Mouse (Mus musculus) kidney, embryonic 16.5 days (tissue): ENCODE results near the gene Ung. TPM values are rescaled to one million over a fixed set of nuclear protein-coding genes. Genes with fewer than 3 reads are reported as not detected.

ENCODE experiments used
- ATAC-seq: fragments of 200-750 bp; cut with Nextera tagmentation; 2 replicates; pipeline ENCODE4 v1.8.0; 2017; ENCODE audit warnings: moderate TSS enrichment; ENCODE audit not compliant: low FRiP score, low TSS enrichment
- H3K27ac ChIP-seq: fragments of 300-500 bp; sonication (generic); 2 replicates; pipeline ENCODE4 v1.5.1; 2014; ENCODE audit warnings: low read length
- H3K27me3 ChIP-seq: fragments of 300-500 bp; sonication (generic); 2 replicates; pipeline ENCODE4 v1.6.1; 2014; ENCODE audit warnings: low read length, control low read depth, mixed read lengths; ENCODE audit not compliant: insufficient read depth
- H3K36me3 ChIP-seq: fragments of 300-500 bp; sonication (generic); 2 replicates; pipeline ENCODE4 v1.6.1; 2014; ENCODE audit warnings: low read length, control low read depth, mixed read lengths; ENCODE audit not compliant: insufficient read depth
- H3K4me1 ChIP-seq: fragments of 300-500 bp; sonication (generic); 2 replicates; pipeline ENCODE4 v1.6.1; 2014; ENCODE audit warnings: low read length, control low read depth, mixed read lengths; ENCODE audit not compliant: insufficient read depth
- H3K4me2 ChIP-seq: fragments of 300-500 bp; sonication (generic); replicated peaks from 2 replicates; pipeline ENCODE4 v1.6.1; 2014; ENCODE audit warnings: low read depth, low read length
- H3K4me3 ChIP-seq: fragments of 300-500 bp; sonication (generic); 2 replicates; pipeline ENCODE4 v1.5.1; 2014; ENCODE audit warnings: mild to moderate bottlenecking, low read length
- H3K9ac ChIP-seq: fragments of 300-500 bp; sonication (generic); replicated peaks from 2 replicates; pipeline ENCODE4 v1.6.1; 2014; ENCODE audit warnings: low read length
- H3K9me3 ChIP-seq: fragments of 300-500 bp; sonication (generic); 2 replicates; pipeline ENCODE4 v1.6.1; 2016; ENCODE audit warnings: low read length, control low read depth
- WGBS: fragments of 180-500 bp; shearing (Covaris S2); extraction: QIAGEN DNeasy Blood & Tissue Kit; methylation state at CpG from one replicate; pipeline ENCODE4 v1.1.7; 2014; 5-methylcytosine and 5-hydroxymethylcytosine counted together
- polyA plus RNA-seq: library from polyadenylated mRNA; unstranded; fragments of >200 nt; fragmentation: Nextera tagmentation; extraction: Ambion mirVana; gene quantifications from 2 replicates; pipeline ENCODE4 v1.2.1, GENCODE M21; 2015

Ung gene
- polyA plus RNA-seq, 1 experiment from 2014 or later = 56.2 TPM

GRCm38 (mm10) chr5:114130698-114131520, 723 bp downstream of the Ung start:
- peak overlapping the region; percentile 98 for H3K4me2 ChIP-seq
- peak; percentile 98 for ATAC-seq
- H3K36me3 ChIP-seq = no peaks in the 10 kb centered on the region
- peak overlapping the region; percentile 89 for H3K4me3 ChIP-seq
- no peaks in the 10 kb centered on the region for H3K27me3 ChIP-seq
- H3K9me3 ChIP-seq = no peaks in the 10 kb centered on the region
- H3K4me1 ChIP-seq = peaks cover 26% of the 10 kb centered on the region
- WGBS = under 1% methylated on average over 87 of the region's 87 CpGs
- peak overlapping the region; percentile 73 for H3K9ac ChIP-seq
- H3K27ac ChIP-seq = peak overlapping the region; percentile 79; the same call in 1 of the 2 replicates

- no peaks in the 10 kb centered on the region for H3K27me3 ChIP-seq
- peak overlapping the region; percentile 98 for H3K4me2 ChIP-seq
- peaks cover 26% of the 10 kb centered on the region for H3K4me1 ChIP-seq
- peak overlapping the region; percentile 70 for H3K9ac ChIP-seq
- H3K9me3 ChIP-seq = no peaks in the 10 kb centered on the region
- peak overlapping the region; percentile 79; the same call in 1 of the 2 replicates for H3K27ac ChIP-seq
- WGBS = under 1% methylated on average over 15 of the region's 15 CpGs
- H3K36me3 ChIP-seq = no peaks in the 10 kb centered on the region
- ATAC-seq = no peak
- peak overlapping the region; percentile 89 for H3K4me3 ChIP-seq
These were observed 1.3 kb downstream of the Ung start for GRCm38 (mm10) chr5:114131521-114131840.

- no peaks in the 10 kb centered on the region for H3K27me3 ChIP-seq
- H3K4me1 ChIP-seq = peaks cover 28% of the 10 kb centered on the region
- no peak for ATAC-seq
- H3K36me3 ChIP-seq = peaks cover 6% of the 10 kb centered on the region; the same call in 1 of the 2 replicates
- H3K4me2 ChIP-seq = peak overlapping the region; percentile 98; the same call in 1 of the 2 replicates
- no peak overlapping the region for H3K4me3 ChIP-seq
- H3K9ac ChIP-seq = no peak overlapping the region
- no peaks in the 10 kb centered on the region for H3K9me3 ChIP-seq
- no peak overlapping the region for H3K27ac ChIP-seq
- 83% methylated on average over 6 of the region's 6 CpGs for WGBS
These were observed 2.7 kb downstream of the Ung start for GRCm38 (mm10) chr5:114132841-114133240.

- no peak overlapping the region for H3K27ac ChIP-seq
- no peak for ATAC-seq
- H3K4me1 ChIP-seq = peaks cover 40% of the 10 kb centered on the region
- no peaks in the 10 kb centered on the region for H3K9me3 ChIP-seq
- peaks cover 6% of the 10 kb centered on the region; the same call in 1 of the 2 replicates for H3K36me3 ChIP-seq
- no peak overlapping the region for H3K9ac ChIP-seq
- no peaks in the 10 kb centered on the region for H3K27me3 ChIP-seq
- no peak overlapping the region for H3K4me3 ChIP-seq
- WGBS = 70% methylated on average over 6 of the region's 6 CpGs
- H3K4me2 ChIP-seq = no peak overlapping the region
These were observed 3.9 kb downstream of the Ung start for GRCm38 (mm10) chr5:114134091-114134534.

GRCm38 (mm10) chr5:114135516-114135915, 5.3 kb downstream of the Ung start:
- no peak overlapping the region for H3K4me2 ChIP-seq
- peaks cover 41% of the 10 kb centered on the region for H3K4me1 ChIP-seq
- no peak overlapping the region for H3K27ac ChIP-seq
- no peak for ATAC-seq
- H3K9ac ChIP-seq = no peak overlapping the region
- WGBS = 87% methylated on average over 10 of the region's 10 CpGs
- H3K27me3 ChIP-seq = no peaks in the 10 kb centered on the region
- H3K36me3 ChIP-seq = peaks cover 6% of the 10 kb centered on the region; the same call in 1 of the 2 replicates
- no peak overlapping the region for H3K4me3 ChIP-seq
- no peaks in the 10 kb centered on the region for H3K9me3 ChIP-seq

- Histone ChIP-seq H3K9me3 (no peaks in the 10 kb centered on the region), H3K27ac (no peak overlapping the region), H3K4me3 (no peak overlapping the region), H3K9ac (no peak overlapping the region), H3K4me1 (peaks cover 28% of the 10 kb centered on the region), H3K4me2 (no peak overlapping the region), H3K36me3 (peaks cover 6% of the 10 kb centered on the region; the same call in 1 of the 2 replicates), H3K27me3 (no peaks in the 10 kb centered on the region)
- WGBS = 75% methylated on average over 15 of the region's 15 CpGs
- 0 out of 2 replicates have a peak, but pooled peaks have one; percentile 24 for ATAC-seq
These were observed 7.5 kb downstream of the Ung start for GRCm38 (mm10) chr5:114137481-114138276.

- H3K9ac ChIP-seq = no peak overlapping the region
- H3K4me3 ChIP-seq = no peak overlapping the region
- H3K27ac ChIP-seq = peak overlapping the region; percentile 83
- peaks cover 6% of the 10 kb centered on the region; the same call in 1 of the 2 replicates for H3K36me3 ChIP-seq
- H3K27me3 ChIP-seq = no peaks in the 10 kb centered on the region
- H3K4me1 ChIP-seq = peaks cover 24% of the 10 kb centered on the region
- ATAC-seq = peak; percentile 25; the same call in 1 of the 2 replicates
- H3K4me2 ChIP-seq = peak overlapping the region; percentile 26
- WGBS = 51% methylated on average over 21 of the region's 21 CpGs
- H3K9me3 ChIP-seq = no peaks in the 10 kb centered on the region
These were observed 8.3 kb downstream of the Ung start for GRCm38 (mm10) chr5:114138277-114139164.

- ATAC-seq = peak; percentile 71; the same call in 1 of the 2 replicates
- H3K27ac ChIP-seq = peak overlapping the region; percentile 83
- peak overlapping the region; percentile 27; the same call in 1 of the 2 replicates for H3K9ac ChIP-seq
- H3K4me3 ChIP-seq = no peak overlapping the region
- 26% methylated on average over 9 of the region's 9 CpGs for WGBS
- peak overlapping the region; percentile 13; the same call in 1 of the 2 replicates for H3K4me2 ChIP-seq
- peaks cover 24% of the 10 kb centered on the region for H3K4me1 ChIP-seq
- peaks cover 6% of the 10 kb centered on the region; the same call in 1 of the 2 replicates for H3K36me3 ChIP-seq
- H3K9me3 ChIP-seq = no peaks in the 10 kb centered on the region
- H3K27me3 ChIP-seq = no peaks in the 10 kb centered on the region
These were observed 9.0 kb downstream of the Ung start for GRCm38 (mm10) chr5:114139175-114139574.
